Mouse (Mus musculus): ENCODE results near the gene Irf3.

Gene Irf3

GRCm38 (mm10) chr7:44974383-44975116 is 22.9 kb upstream of the Irf3 start, which contains the start of gene Cpt1c:
Cpt1c (minus strand) TSS chr7:44974851.
- DNase-seq (ENCODE audit: low spot score in 2 of 2) = peak; percentile 43 to 54

GRCm38 (mm10) chr7:44975117-44975419 is 22.4 kb upstream of the Irf3 start:
- DNase-seq (ENCODE audit: low spot score in 2 of 2) = no peak

- no peak for DNase-seq (ENCODE audit: low spot score in 2 of 2)
These were observed 19.1 kb upstream of the Irf3 start for GRCm38 (mm10) chr7:44978300-44978699.

GRCm38 (mm10) chr7:44981539-44981938 is 15.9 kb upstream of the Irf3 start:
- DNase-seq (ENCODE audit: low spot score in 2 of 2) = no peak

- peak; percentile 74 to 79 for DNase-seq (ENCODE audit: low spot score in 2 of 2)
These were observed 14.4 kb upstream of the Irf3 start for GRCm38 (mm10) chr7:44983085-44983484.

- no peak for DNase-seq (ENCODE audit: low spot score in 2 of 2)
These were observed 13.3 kb upstream of the Irf3 start for GRCm38 (mm10) chr7:44983944-44984832.

- no peak for DNase-seq (ENCODE audit: low spot score in 2 of 2)
These were observed 12.6 kb upstream of the Irf3 start for GRCm38 (mm10) chr7:44984833-44985164.

GRCm38 (mm10) chr7:44985595-44986191 is 11.8 kb upstream of the Irf3 start:
- DNase-seq (ENCODE audit: low spot score in 2 of 2) = peak; percentile 48 to 68

GRCm38 (mm10) chr7:44986192-44986878 is 11.1 kb upstream of the Irf3 start, which contains the start of gene Prmt1:
Prmt1 (minus strand) TSS chr7:44986568.
- DNase-seq (ENCODE audit: low spot score in 2 of 2) = peak; percentile 99 to 100

GRCm38 (mm10) chr7:44986879-44987718 is 10.3 kb upstream of the Irf3 start:
- no peak for DNase-seq (ENCODE audit: low spot score in 2 of 2)

- no peak for DNase-seq (ENCODE audit: low spot score in 2 of 2)
These were observed 776 bp upstream of the Irf3 start for GRCm38 (mm10) chr7:44996672-44997071.

- no peak for DNase-seq (ENCODE audit: low spot score in 2 of 2)
These were observed 536 bp downstream of the Irf3 start for GRCm38 (mm10) chr7:44997940-44998428.

GRCm38 (mm10) chr7:44998501-44998955 is 1.1 kb downstream of the Irf3 start, which contains the start of gene Bcl2l12:
Bcl2l12 (minus strand) TSS chr7:44998712.
- no peak for DNase-seq (ENCODE audit: low spot score in 2 of 2)

GRCm38 (mm10) chr7:44999753-45000152 is 2.3 kb downstream of the Irf3 start:
- DNase-seq (ENCODE audit: low spot score in 2 of 2) = no peak

GRCm38 (mm10) chr7:45000539-45001114 is 3.2 kb downstream of the Irf3 start:
- no peak for DNase-seq (ENCODE audit: low spot score in 2 of 2)

- DNase-seq (ENCODE audit: low spot score in 2 of 2) = no peak
These were observed 5.0 kb downstream of the Irf3 start for GRCm38 (mm10) chr7:45002440-45002839.

GRCm38 (mm10) chr7:45004546-45004945 is 7.1 kb downstream of the Irf3 start:
- DNase-seq (ENCODE audit: low spot score in 2 of 2) = no peak

- no peak for DNase-seq (ENCODE audit: low spot score in 2 of 2)
These were observed 8.0 kb downstream of the Irf3 start for GRCm38 (mm10) chr7:45005321-45005992.

- DNase-seq (ENCODE audit: low spot score in 2 of 2) = no peak
These were observed 9.1 kb downstream of the Irf3 start for GRCm38 (mm10) chr7:45006503-45006902.

GRCm38 (mm10) chr7:45007141-45007540 is 9.7 kb downstream of the Irf3 start:
- DNase-seq (ENCODE audit: low spot score in 2 of 2) = no peak
